Mouse (Mus musculus): Measurements from ENCODE around the gene Slc9a9. TPM values are rescaled to one million over a fixed set of nuclear protein-coding genes. Genes with fewer than 3 reads are reported as not detected.

Slc9a9 gene
- polyA plus RNA-seq, 1 experiment from 2014 or later = 2.6 TPM

DNA sequence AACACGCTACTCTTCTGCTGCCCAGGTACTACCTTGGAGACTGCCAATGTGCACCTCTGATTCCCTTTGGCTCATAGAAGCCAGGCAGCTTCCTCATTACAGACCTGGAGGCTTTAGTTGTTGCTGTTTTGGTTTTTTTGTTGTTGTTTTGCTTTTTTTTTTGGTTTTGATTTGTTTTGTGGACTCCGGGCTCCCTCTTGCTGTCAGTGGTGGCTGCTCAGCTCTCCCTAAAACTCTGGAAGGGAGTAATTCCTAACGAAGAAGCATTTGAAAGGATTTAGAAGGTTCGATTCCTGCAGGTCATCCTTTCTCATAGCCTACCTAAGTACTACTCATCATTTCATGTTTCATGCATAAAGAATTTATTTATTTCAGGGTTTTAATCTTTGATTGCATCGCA, 42.4 kb downstream of the Slc9a9 start:
- no peak overlapping the region for H3K27ac ChIP-seq (replicated peaks)
- H3K27me3 ChIP-seq (replicated peaks; ENCODE audit: low read depth, poor library complexity, severe bottlenecking) = no peaks in the 10 kb centered on the region
- DNase-seq (ENCODE audit: low spot score) = no peak
- H3K4me3 ChIP-seq = no peak overlapping the region
- WGBS = 89% methylated on average over 5 of the region's 5 CpGs
- no peaks in the 10 kb centered on the region for H3K9me3 ChIP-seq
- H3K4me1 ChIP-seq = no peaks in the 10 kb centered on the region
- H3K36me3 ChIP-seq (replicated peaks) = no peaks in the 10 kb centered on the region

DNA sequence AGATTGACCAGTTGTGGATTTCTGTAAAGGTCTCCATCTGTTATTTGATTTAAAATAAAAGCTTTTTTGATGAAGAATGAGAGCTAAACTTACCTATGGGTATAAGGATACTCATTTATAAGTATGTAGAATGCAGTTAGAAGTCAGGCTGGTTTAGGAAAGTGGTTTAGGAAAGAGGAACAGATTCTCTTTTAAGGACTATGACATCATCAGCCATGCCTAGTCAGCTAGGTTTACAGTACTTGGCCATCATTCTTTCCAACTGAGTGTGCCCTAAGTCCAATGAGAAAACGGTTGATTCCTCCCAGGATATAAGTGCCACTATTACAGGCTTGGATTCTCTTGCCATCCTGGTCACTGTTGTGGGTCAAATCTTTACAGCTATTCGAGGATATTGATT, 47.0 kb downstream of the Slc9a9 start:
- no peak overlapping the region for H3K27ac ChIP-seq (replicated peaks)
- H3K36me3 ChIP-seq (replicated peaks) = no peaks in the 10 kb centered on the region
- H3K4me1 ChIP-seq = no peaks in the 10 kb centered on the region
- no peaks in the 10 kb centered on the region for H3K9me3 ChIP-seq
- H3K4me3 ChIP-seq = no peak overlapping the region
- DNase-seq (ENCODE audit: low spot score) = no peak
- H3K27me3 ChIP-seq (replicated peaks; ENCODE audit: low read depth, poor library complexity, severe bottlenecking) = no peaks in the 10 kb centered on the region
- WGBS = 86% methylated on average over 2 of the region's 2 CpGs

DNA sequence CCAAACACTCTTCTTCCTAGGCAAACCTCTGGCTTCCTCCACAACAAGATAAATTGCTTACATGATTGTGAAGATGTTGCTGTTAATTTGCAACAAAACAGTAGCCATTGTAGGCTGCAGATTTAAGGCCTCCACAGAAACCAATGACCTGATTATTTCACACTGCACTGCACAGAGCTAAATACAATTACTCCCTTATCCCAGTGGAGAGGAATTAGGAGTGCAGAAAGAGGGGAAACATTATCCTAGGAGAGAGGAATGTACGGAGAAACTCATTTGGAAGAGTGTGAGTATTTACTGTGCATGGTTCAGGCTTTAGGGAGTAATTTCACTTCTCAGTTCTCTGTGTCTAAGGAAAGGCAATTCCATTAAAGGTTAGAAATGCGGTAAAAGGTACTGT, 53.9 kb downstream of the Slc9a9 start:
- no peak overlapping the region for H3K4me3 ChIP-seq
- no peaks in the 10 kb centered on the region for H3K9me3 ChIP-seq
- DNase-seq (ENCODE audit: low spot score) = no peak
- 48% methylated on average over 2 of the region's 2 CpGs for WGBS
- H3K27me3 ChIP-seq (replicated peaks; ENCODE audit: low read depth, poor library complexity, severe bottlenecking) = no peaks in the 10 kb centered on the region
- no peaks in the 10 kb centered on the region for H3K4me1 ChIP-seq
- H3K36me3 ChIP-seq (replicated peaks) = no peaks in the 10 kb centered on the region
- no peak overlapping the region for H3K27ac ChIP-seq (replicated peaks)

DNA sequence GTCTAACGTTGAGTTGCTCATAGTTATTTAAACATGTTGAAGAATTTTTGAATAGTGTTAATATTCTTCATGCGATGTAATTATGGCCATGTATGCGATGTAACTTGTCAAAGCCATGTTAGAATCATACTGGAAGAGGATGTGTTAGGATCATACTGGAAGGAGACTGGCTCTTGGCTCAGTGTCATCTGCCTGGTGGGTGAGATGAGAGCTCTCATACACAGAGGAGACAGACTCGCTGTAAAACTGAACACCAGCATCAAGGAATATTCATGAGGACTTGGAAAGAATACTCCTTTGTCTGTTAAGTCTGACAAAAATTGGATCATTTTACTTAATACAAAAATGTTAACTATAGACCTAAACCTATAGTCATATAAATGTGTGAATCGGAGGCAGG, 55.4 kb downstream of the Slc9a9 start:
- Histone ChIP-seq H3K4me1 (no peaks in the 10 kb centered on the region), H3K4me3 (no peak overlapping the region), H3K27ac (replicated peaks) (no peak overlapping the region), H3K27me3 (replicated peaks; ENCODE audit: low read depth, poor library complexity, severe bottlenecking) (no peaks in the 10 kb centered on the region), H3K36me3 (replicated peaks) (no peaks in the 10 kb centered on the region), H3K9me3 (no peaks in the 10 kb centered on the region)
- no peak for DNase-seq (ENCODE audit: low spot score)
- 92% methylated on average over 5 of the region's 5 CpGs for WGBS

DNA sequence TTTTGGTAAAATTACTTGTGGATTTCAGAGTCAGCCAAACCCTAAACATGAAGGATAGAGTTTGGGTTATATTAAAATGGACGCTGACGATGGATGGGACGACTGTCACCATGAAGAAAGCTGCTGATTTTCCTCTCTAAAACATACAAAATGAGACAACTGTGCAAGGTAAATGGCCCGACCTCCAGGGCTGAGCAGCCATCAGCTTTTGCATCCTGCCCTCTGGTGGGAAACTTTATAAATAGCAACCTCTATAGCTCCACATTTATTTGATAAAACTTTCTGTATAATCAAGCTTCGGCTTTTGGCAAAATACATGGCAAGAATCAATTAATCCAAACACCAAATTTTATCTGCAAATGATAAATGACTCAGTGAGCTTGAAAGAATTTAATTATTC, 57.7 kb downstream of the Slc9a9 start:
- no peaks in the 10 kb centered on the region for H3K27me3 ChIP-seq (replicated peaks; ENCODE audit: low read depth, poor library complexity, severe bottlenecking)
- H3K9me3 ChIP-seq = no peaks in the 10 kb centered on the region
- 41% methylated on average over 5 of the region's 5 CpGs for WGBS
- H3K27ac ChIP-seq (replicated peaks) = no peak overlapping the region
- H3K4me1 ChIP-seq = peaks cover 3% of the 10 kb centered on the region
- H3K4me3 ChIP-seq = no peak overlapping the region
- DNase-seq (ENCODE audit: low spot score) = peak; percentile 28
- no peaks in the 10 kb centered on the region for H3K36me3 ChIP-seq (replicated peaks)

DNA sequence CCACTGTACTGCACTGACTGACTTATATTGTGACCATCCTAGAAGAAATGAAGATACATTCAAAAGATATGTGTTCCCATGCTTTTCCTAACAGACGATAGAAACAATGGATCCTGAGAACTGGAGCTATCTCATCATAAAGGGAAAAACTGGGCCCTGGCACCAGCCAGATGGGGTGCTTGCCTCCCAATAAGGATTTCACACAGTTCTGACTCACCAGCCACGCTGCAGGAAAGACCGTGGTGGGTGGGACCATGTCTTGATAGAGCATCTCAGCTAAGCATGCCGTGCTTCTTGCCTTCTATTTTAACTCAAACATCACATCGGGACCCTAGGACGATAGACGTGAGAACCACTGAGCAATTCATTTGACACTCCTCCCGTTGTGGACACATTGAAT, 60.7 kb downstream of the Slc9a9 start:
- 90% methylated on average over 8 of the region's 8 CpGs for WGBS
- no peak overlapping the region for H3K4me3 ChIP-seq
- H3K27ac ChIP-seq (replicated peaks) = no peak overlapping the region
- H3K27me3 ChIP-seq (replicated peaks; ENCODE audit: low read depth, poor library complexity, severe bottlenecking) = no peaks in the 10 kb centered on the region
- no peak for DNase-seq (ENCODE audit: low spot score)
- no peaks in the 10 kb centered on the region for H3K9me3 ChIP-seq
- peaks cover 10% of the 10 kb centered on the region for H3K4me1 ChIP-seq
- no peaks in the 10 kb centered on the region for H3K36me3 ChIP-seq (replicated peaks)

DNA sequence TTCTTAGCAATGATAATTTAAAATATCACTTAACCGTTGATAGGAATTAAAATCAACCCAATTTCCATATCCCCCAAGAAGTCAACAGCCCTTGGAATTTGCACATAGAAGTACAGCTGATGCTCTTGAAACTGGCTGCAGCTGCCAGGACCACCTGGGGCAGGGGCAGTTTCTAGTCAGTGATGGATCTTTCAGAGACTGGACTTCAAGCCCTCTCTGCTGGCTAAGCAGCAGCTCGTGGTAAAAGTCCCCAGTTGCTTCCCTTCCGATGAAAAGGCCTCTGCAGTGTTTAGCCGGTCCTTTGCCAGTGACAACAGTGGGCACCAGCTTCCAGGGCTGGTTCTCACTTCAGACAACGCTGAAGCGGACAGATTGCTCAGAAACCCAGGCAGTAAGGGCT, 62.4 kb downstream of the Slc9a9 start:
- 77% methylated on average over 6 of the region's 6 CpGs for WGBS
- Histone ChIP-seq H3K4me3 (no peak overlapping the region), H3K27me3 (replicated peaks; ENCODE audit: low read depth, poor library complexity, severe bottlenecking) (no peaks in the 10 kb centered on the region), H3K4me1 (peaks cover 10% of the 10 kb centered on the region), H3K36me3 (replicated peaks) (no peaks in the 10 kb centered on the region), H3K27ac (replicated peaks) (no peak overlapping the region), H3K9me3 (no peaks in the 10 kb centered on the region)
- DNase-seq (ENCODE audit: low spot score) = no peak

DNA sequence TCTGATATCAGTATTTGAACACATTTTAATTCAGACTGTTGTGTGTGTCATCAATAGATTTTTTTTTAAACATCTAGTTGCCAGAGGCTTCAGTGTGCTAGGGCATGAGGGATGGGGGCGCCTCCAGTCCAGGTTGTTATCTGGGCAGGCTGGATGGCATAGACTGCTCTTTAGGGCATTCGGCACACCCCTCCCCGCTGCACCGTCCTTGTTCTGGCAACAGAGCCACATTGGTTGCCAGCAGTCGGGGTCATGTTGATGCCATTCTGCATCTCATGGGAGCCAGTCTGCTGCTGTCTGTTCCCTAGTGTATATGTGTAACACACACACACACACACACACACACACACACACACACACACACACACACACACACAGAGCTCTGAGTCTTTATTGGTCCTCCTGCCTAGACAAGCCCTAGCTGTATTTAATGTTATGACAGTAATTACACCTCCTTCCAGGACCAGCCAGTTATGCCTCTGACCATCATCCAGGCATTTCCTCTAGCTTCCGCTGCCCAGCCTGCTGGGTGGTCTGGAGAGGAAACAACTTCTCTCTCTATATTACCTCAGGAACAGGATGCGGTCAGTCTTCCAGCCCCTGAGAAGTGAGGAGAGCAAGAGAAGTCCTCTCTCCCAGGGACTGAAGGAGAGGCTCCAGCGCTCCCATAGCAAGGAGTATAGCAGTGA, 63.0 kb downstream of the Slc9a9 start:
- H3K4me1 ChIP-seq = peaks cover 10% of the 10 kb centered on the region
- WGBS = 70% methylated on average over 8 of the region's 8 CpGs
- H3K27me3 ChIP-seq (replicated peaks; ENCODE audit: low read depth, poor library complexity, severe bottlenecking) = no peaks in the 10 kb centered on the region
- H3K27ac ChIP-seq (replicated peaks) = no peak overlapping the region; the same call in 1 of the 2 replicates
- H3K4me3 ChIP-seq = no peak overlapping the region
- DNase-seq (ENCODE audit: low spot score) = peak; percentile 48
- H3K36me3 ChIP-seq (replicated peaks) = no peaks in the 10 kb centered on the region
- no peaks in the 10 kb centered on the region for H3K9me3 ChIP-seq

DNA sequence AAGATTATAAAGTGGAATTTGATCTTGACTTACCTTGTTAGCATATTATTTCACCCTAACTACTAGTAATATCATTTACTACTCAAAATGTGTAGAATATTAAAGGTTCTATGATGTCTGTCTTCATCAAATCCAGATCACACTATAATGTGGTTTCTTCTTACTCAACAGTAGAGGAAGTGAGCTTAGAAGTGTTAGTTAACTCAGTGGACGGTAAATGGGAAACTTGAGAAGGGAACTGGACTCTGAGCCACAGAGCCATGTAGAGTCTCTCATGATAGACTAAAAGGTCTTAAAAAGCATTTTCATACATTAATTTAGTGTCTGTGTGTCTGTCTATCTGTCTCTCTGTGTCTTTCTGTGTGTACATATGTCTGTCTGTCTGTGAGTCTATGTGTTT, 64.6 kb downstream of the Slc9a9 start:
- no peak overlapping the region for H3K27ac ChIP-seq (replicated peaks)
- WGBS = 73% methylated on average over 1 of the region's 1 CpGs
- DNase-seq (ENCODE audit: low spot score) = no peak
- H3K27me3 ChIP-seq (replicated peaks; ENCODE audit: low read depth, poor library complexity, severe bottlenecking) = no peaks in the 10 kb centered on the region
- H3K9me3 ChIP-seq = no peaks in the 10 kb centered on the region
- H3K36me3 ChIP-seq (replicated peaks) = no peaks in the 10 kb centered on the region
- H3K4me1 ChIP-seq = peaks cover 10% of the 10 kb centered on the region
- H3K4me3 ChIP-seq = no peak overlapping the region

DNA sequence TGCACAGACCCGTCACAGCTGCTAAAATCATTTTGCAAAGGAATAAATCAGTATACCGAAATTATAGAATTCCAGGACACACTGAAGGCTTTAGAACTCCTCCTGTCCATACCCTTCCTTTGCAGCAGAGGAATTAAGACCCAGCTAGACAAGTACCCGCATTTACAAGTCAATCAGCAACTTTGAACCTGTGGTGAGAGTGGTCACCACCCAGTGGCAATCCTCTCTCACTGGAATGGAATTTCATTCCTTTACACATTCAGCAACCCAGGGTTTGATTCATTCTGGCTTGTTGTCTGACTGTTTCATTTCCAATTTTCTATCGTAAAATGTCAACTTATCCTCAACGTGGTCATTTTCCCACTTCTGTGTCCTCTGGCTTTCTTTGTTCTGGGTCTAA, 67.5 kb downstream of the Slc9a9 start:
- Histone ChIP-seq H3K27me3 (replicated peaks; ENCODE audit: low read depth, poor library complexity, severe bottlenecking) (no peaks in the 10 kb centered on the region), H3K4me1 (peaks cover 10% of the 10 kb centered on the region), H3K27ac (replicated peaks) (no peak overlapping the region), H3K9me3 (no peaks in the 10 kb centered on the region), H3K36me3 (replicated peaks) (no peaks in the 10 kb centered on the region), H3K4me3 (no peak overlapping the region)
- 75% methylated on average over 5 of the region's 5 CpGs for WGBS
- DNase-seq (ENCODE audit: low spot score) = no peak

DNA sequence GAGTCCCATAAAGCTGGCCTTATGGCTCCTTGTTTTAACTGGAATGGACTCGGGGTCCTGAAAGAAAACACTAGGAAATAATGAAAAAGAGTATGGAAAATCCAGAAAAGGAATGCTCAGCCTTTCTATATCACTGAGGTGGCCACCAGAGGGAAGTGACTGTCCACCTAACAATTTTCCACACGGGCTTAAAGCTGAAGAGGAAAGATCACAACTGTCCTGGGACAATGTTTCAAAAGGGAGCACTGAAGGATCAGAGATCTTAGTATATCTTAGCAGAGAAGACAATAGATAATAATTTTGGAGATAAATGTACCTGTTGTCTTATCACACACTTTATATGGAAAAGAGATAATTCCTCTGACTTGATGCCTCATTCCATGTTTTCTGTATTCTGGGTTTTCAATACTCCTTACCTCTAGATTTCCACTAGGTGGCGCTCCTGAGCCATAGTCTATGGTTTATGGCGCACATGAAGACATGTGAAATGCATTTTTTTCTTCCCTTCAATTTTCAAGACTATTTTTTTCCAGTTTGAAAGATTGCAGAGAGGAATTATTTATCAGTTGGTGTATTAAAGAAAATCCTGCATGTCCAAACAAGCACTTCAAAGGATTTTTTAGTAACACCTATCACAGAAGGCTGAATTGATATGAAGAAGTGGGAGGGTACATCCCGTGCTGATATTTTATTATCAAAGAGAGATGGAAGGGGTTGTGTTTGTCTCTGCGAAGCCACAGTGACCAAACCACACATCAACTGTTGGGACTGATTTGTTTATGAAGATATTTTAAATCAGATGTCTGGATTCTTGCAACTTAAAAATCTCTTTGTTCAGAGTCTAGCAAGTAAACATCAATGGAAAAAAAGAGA, 69.1 kb downstream of the Slc9a9 start:
- WGBS = 49% methylated on average over 6 of the region's 6 CpGs
- Histone ChIP-seq H3K27me3 (replicated peaks; ENCODE audit: low read depth, poor library complexity, severe bottlenecking) (no peaks in the 10 kb centered on the region), H3K4me3 (no peak overlapping the region), H3K27ac (replicated peaks) (no peak overlapping the region), H3K36me3 (replicated peaks) (no peaks in the 10 kb centered on the region), H3K4me1 (no peaks in the 10 kb centered on the region), H3K9me3 (no peaks in the 10 kb centered on the region)
- peak; percentile 62 for DNase-seq (ENCODE audit: low spot score)

DNA sequence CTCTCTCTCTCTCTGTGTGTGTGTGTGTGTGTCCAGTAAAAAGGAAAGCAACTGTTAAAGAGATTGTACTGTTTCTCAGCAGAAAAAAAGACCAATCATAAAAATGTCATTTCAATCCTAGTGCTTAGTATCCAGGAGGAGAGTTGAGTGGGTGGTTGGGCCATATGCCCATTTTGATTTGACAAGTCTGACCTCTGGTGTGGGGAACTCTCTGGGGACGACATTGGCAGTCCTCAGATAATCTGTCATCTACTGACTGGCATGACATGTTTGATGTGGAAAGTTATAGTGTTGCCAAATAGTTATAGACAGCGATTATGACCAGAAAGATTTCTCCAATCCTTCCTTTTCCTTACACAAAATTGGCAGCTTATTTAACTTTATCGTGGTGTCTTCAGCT, 71.1 kb downstream of the Slc9a9 start:
- DNase-seq (ENCODE audit: low spot score) = no peak
- no peaks in the 10 kb centered on the region for H3K4me1 ChIP-seq
- no peaks in the 10 kb centered on the region for H3K9me3 ChIP-seq
- H3K36me3 ChIP-seq (replicated peaks) = no peaks in the 10 kb centered on the region
- no peaks in the 10 kb centered on the region for H3K27me3 ChIP-seq (replicated peaks; ENCODE audit: low read depth, poor library complexity, severe bottlenecking)
- no peak overlapping the region for H3K27ac ChIP-seq (replicated peaks)
- 81% methylated on average over 3 of the region's 3 CpGs for WGBS
- H3K4me3 ChIP-seq = no peak overlapping the region

DNA sequence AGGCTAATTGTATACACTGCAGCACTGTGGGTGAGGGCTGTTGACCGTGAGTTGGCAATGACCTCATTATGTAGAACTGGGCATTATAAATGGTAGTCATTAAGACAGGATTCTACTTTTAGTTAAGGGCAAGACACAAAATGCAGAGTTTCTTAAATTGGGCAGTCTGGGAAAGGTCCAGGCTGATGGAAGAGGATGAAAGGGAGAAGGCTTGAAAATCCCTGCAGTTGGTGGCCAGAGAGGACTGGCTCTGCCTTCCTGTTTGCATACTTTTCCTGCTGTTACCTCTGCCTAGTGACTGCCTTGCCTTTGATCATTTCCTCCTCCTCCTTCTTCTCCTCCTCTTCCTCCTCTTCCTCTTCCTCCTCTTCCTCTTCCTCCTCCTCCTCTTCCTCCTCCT, 73.6 kb downstream of the Slc9a9 start:
- no peaks in the 10 kb centered on the region for H3K36me3 ChIP-seq (replicated peaks)
- H3K27me3 ChIP-seq (replicated peaks; ENCODE audit: low read depth, poor library complexity, severe bottlenecking) = no peaks in the 10 kb centered on the region
- H3K9me3 ChIP-seq = no peaks in the 10 kb centered on the region
- no peak overlapping the region for H3K4me3 ChIP-seq
- no peak overlapping the region for H3K27ac ChIP-seq (replicated peaks)
- no peak for DNase-seq (ENCODE audit: low spot score)
- WGBS = 90% methylated on average over 1 of the region's 1 CpGs
- H3K4me1 ChIP-seq = no peaks in the 10 kb centered on the region

Data from embryonic facial prominence, embryonic 10.5 days (tissue).